Mouse (Mus musculus) layer of hippocampus, postnatal 25 days (tissue): Measurements from ENCODE around the gene Gm10999. TPM values are rescaled to one million over a fixed set of nuclear protein-coding genes. Genes with fewer than 3 reads are reported as not detected.
"Not testable (repeated sequence)": the region's sequence is repeated elsewhere in the genome, so short reads cannot be mapped to it uniquely, and the experiment has no call there.

Source experiments
- DNase-seq, 2 experiments: peaks; one replicate each; pipeline ENCODE4 v3.0.0; 2022; ENCODE audit warnings: mixed read lengths in 2 of 2, low spot score in 1 of 2; ENCODE audit errors: extremely low spot score in 1 of 2
- total RNA-seq, 2 experiments: library from RNA; stranded (reverse); gene quantifications; 2 replicates each; pipeline ENCODE4 v1.2.3; 2021

Gm10999 gene
- not detected for total RNA-seq

DNA sequence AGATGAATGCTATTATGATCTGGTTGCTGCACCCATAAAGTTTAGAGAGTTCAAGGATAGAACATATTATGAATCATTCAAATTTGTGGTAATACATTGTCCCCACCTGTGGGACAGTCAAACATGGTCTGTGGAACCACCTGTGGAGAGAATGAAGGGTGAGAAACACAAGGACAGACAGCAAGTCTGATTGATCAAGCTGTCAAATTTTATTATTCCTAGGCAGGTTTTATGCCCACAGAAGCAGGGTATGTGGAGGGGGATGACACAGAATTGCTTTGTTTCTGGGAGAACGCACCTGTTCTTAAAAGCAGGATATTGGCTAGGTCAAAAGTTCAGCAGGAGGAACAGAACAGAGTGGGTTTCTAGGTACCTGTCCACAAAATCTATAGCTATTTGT lies at the start of gene Gm10999:
TSS of gene Gm10999 (minus strand) at position 101 of the 400 bp plus-strand sequence.
- DNase-seq, result no peak

DNA sequence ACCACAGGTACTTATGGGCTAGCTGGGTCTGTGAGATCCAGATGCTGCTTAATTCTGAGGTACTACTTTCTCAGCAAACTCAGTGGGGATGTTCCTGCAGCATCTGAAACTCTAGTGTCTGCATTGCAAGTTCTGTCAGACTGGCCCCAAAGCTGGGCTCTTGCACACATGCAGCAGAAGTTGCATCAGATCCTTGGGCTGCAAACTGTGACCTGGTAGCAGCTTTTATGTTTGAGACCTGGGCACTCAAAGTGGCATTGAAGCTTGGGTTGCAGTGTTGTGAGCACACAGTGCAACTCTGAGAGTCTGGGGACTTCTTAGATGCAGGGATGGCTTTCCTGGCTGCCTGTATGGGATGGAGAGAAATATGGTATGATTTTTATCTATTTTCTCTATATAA lies 2.0 kb upstream of the Gm10999 start:
- no peak for DNase-seq

GRCm38 (mm10) chr8:129115761-129116160 lies 15.7 kb downstream of the Gm10999 start:
- not testable (repeated sequence) for DNase-seq

Other genes with a start within 250 kb of the Gm10999 start
- not detected for gene Ccdc7a, start 66.1 kb downstream of the Gm10999 start, total RNA-seq
- not detected for gene Ccdc7b, start 64.5 kb downstream of the Gm10999 start, total RNA-seq
- gene 2610044O15Rik8, start 102.7 kb upstream of the Gm10999 start, total RNA-seq, result 10 to 100 TPM; 21.2 to 22.1 TPM